Mouse (Mus musculus) hindbrain, embryonic 11.5 days (tissue): ENCODE data around the gene Col4a1. TPM values are rescaled to one million over a fixed set of nuclear protein-coding genes. Genes with fewer than 3 reads are reported as not detected.
A peak's percentile ranks its signal among the peaks of the same experiment; 100 is the strongest.

Experiments
- ATAC-seq: fragments of 200-750 bp; cut with Nextera tagmentation; 2 replicates; pipeline ENCODE4 v1.8.0; 2017; ENCODE audit warnings: mild to moderate bottlenecking, moderate TSS enrichment, moderate library complexity; ENCODE audit not compliant: low FRiP score
- DNase-seq: peaks from one replicate; pipeline ENCODE4 v3.0.0-alpha.2; 2015; ENCODE audit warnings: low spot score
- H3K27ac ChIP-seq: fragments of 300-500 bp; sonication (generic); 2 replicates; pipeline ENCODE4 v1.5.1; 2014; ENCODE audit warnings: mild to moderate bottlenecking, low read depth, low read length
- H3K27me3 ChIP-seq: fragments of 300-500 bp; sonication (generic); 2 replicates; pipeline ENCODE4 v1.6.1; 2014; ENCODE audit warnings: mild to moderate bottlenecking, low read length, moderate library complexity, mixed read lengths; ENCODE audit not compliant: control insufficient read depth, insufficient read depth
- H3K36me3 ChIP-seq: fragments of 300-500 bp; sonication (generic); 2 replicates; pipeline ENCODE4 v1.6.1; 2014; ENCODE audit warnings: mild to moderate bottlenecking, low read length, moderate library complexity, mixed read lengths; ENCODE audit not compliant: control insufficient read depth, insufficient read depth
- H3K4me1 ChIP-seq: fragments of 300-500 bp; sonication (generic); replicated peaks from 2 replicates; pipeline ENCODE4 v1.6.1; 2014; ENCODE audit warnings: low read length, mixed read lengths; ENCODE audit not compliant: control insufficient read depth, insufficient read depth
- H3K4me2 ChIP-seq: fragments of 300-500 bp; sonication (generic); replicated peaks from 2 replicates; pipeline ENCODE4 v1.6.1; 2014; ENCODE audit warnings: mild to moderate bottlenecking, low read depth, low read length
- H3K4me3 ChIP-seq: fragments of 300-500 bp; sonication (generic); 2 replicates; pipeline ENCODE4 v1.5.1; 2014; ENCODE audit warnings: low read depth, low read length
- H3K9ac ChIP-seq: fragments of 300-500 bp; sonication (generic); 2 replicates; pipeline ENCODE4 v1.6.1; 2014; ENCODE audit warnings: low read depth, low read length
- H3K9me3 ChIP-seq: fragments of 300-500 bp; sonication (generic); 2 replicates; pipeline ENCODE4 v1.6.1; 2016; ENCODE audit warnings: low read length; ENCODE audit not compliant: control insufficient read depth
- WGBS: fragments of 180-500 bp; shearing (Covaris S2); extraction: QIAGEN DNeasy Blood & Tissue Kit; methylation state at CpG from one replicate; pipeline ENCODE4 v1.1.7; 2014; 5-methylcytosine and 5-hydroxymethylcytosine counted together
- polyA plus RNA-seq: library from polyadenylated mRNA; unstranded; fragments of >200 nt; fragmentation: Nextera tagmentation; extraction: Ambion mirVana; gene quantifications from 2 replicates; pipeline ENCODE4 v1.2.1, GENCODE M21; 2014

Col4a1 gene
- polyA plus RNA-seq, result 91.8 and 94.2 TPM in 2 replicates

GRCm38 (mm10) chr8:11312349-11313175 lies at the start of gene Col4a1, which contains the start of gene Col4a2:
Col4a1 (minus strand) TSS chr8:11312826.
Col4a2 (plus strand) TSS chr8:11312805.
- peak within 1 kb of the TSS; percentile 54 for H3K27ac ChIP-seq
- peaks cover 7% of the 10 kb centered on the region for H3K4me1 ChIP-seq
- H3K9ac ChIP-seq, result peak within 1 kb of the TSS; percentile 69
- H3K27me3 ChIP-seq, result peaks cover 45% of the 10 kb centered on the region
- no peaks in the 10 kb centered on the region for H3K36me3 ChIP-seq
- ATAC-seq (peak; percentile 48; the same call in 1 of the 2 replicates), DNase-seq (peak; percentile 78)
- under 1% methylated on average over 63 of the region's 87 CpGs for WGBS
- peak within 1 kb of the TSS; percentile 59 for H3K4me3 ChIP-seq
- no peaks in the 10 kb centered on the region for H3K9me3 ChIP-seq
- H3K4me2 ChIP-seq, result peak within 1 kb of the TSS; percentile 91

GRCm38 (mm10) chr8:11361546-11362277 lies 49.1 kb upstream of the Col4a1 start:
- H3K36me3 ChIP-seq, result no peaks in the 10 kb centered on the region
- H3K27me3 ChIP-seq, result no peaks in the 10 kb centered on the region
- ATAC-seq (peak; percentile 43; the same call in 1 of the 2 replicates), DNase-seq (no peak)
- 66% methylated on average over 9 of the region's 9 CpGs for WGBS
- H3K4me2 ChIP-seq, result no peak overlapping the region
- peak overlapping the region; percentile 64 for H3K27ac ChIP-seq
- H3K9me3 ChIP-seq, result no peaks in the 10 kb centered on the region
- H3K4me1 ChIP-seq, result peaks cover 4% of the 10 kb centered on the region
- H3K4me3 ChIP-seq, result no peak overlapping the region
- H3K9ac ChIP-seq, result no peak overlapping the region

- ATAC-seq, result no peak
- peaks cover 4% of the 10 kb centered on the region for H3K4me1 ChIP-seq
- no peak overlapping the region for H3K9ac ChIP-seq
- no peak overlapping the region for H3K4me2 ChIP-seq
- no peak for DNase-seq
- WGBS, result 90% methylated on average over 5 of the region's 5 CpGs
- no peak overlapping the region for H3K4me3 ChIP-seq
- H3K36me3 ChIP-seq, result no peaks in the 10 kb centered on the region
- H3K27me3 ChIP-seq, result no peaks in the 10 kb centered on the region
- no peaks in the 10 kb centered on the region for H3K9me3 ChIP-seq
- no peak overlapping the region for H3K27ac ChIP-seq
These were observed 47.2 kb upstream of the Col4a1 start for GRCm38 (mm10) chr8:11359846-11360245.

DNA sequence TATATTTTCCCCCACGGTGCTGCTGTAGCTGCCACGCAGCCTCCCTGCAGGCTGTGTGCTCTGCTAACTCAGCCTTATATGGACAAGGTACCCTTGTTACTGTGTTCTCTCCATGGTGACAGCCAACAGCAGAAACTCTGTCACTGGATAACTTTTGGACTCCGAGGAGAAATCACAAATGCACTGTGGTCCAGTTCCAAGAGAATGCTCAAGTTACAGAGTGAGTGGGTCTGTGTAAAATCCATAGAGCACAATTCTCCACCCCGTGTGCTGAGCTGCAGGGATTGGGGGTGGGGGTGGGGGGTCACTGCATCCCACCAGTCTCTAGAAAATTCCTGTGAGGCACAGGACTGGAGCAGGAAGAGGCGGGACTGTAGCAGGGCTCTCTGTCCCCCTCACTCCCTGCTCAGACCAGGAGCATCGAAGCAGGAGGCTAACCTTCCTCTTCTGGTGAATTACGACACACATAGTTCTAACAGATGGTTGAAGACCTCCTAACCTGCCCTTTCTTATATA lies 45.4 kb upstream of the Col4a1 start:
- Histone ChIP-seq H3K27me3 (no peaks in the 10 kb centered on the region), H3K4me1 (peaks cover 3% of the 10 kb centered on the region; the same call in 1 of the 2 replicates), H3K36me3 (no peaks in the 10 kb centered on the region), H3K9me3 (no peaks in the 10 kb centered on the region), H3K4me3 (no peak overlapping the region), H3K27ac (no peak overlapping the region), H3K4me2 (no peak overlapping the region), H3K9ac (no peak overlapping the region)
- 49% methylated on average over 7 of the region's 7 CpGs for WGBS
- ATAC-seq (no peak), DNase-seq (no peak)

GRCm38 (mm10) chr8:11356776-11357175 lies 44.1 kb upstream of the Col4a1 start:
- H3K4me3 ChIP-seq, result no peak overlapping the region
- DNase-seq (no peak), ATAC-seq (no peak)
- no peak overlapping the region for H3K4me2 ChIP-seq
- no peaks in the 10 kb centered on the region; the same call in 1 of the 2 replicates for H3K4me1 ChIP-seq
- H3K27ac ChIP-seq, result no peak overlapping the region
- H3K9ac ChIP-seq, result no peak overlapping the region
- H3K36me3 ChIP-seq, result no peaks in the 10 kb centered on the region
- no peaks in the 10 kb centered on the region for H3K9me3 ChIP-seq
- H3K27me3 ChIP-seq, result no peaks in the 10 kb centered on the region
- WGBS, result 89% methylated on average over 8 of the region's 8 CpGs

DNA sequence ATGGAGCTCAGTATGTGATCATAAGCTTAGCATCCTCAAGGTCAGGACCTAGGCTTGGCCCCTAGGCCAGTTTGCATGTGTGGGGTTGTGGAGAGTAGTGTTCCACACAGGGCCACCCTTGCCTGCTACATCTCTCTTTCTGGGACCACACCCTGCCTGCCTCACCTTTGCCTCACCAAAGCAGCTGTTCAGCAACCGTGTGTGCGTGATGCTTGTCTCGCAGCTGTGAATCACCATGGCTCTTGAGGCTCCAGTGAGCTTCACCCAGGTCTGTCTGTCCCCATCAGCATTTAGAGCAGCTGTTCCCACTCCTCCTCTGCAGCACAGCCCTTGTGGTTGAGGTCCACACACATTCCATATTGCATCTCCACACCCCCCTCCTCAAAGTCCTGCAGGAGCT lies 43.3 kb upstream of the Col4a1 start:
- no peaks in the 10 kb centered on the region for H3K27me3 ChIP-seq
- H3K9me3 ChIP-seq, result no peaks in the 10 kb centered on the region
- DNase-seq (no peak), ATAC-seq (no peak)
- H3K27ac ChIP-seq, result no peak overlapping the region
- no peaks in the 10 kb centered on the region for H3K4me1 ChIP-seq
- H3K4me3 ChIP-seq, result no peak overlapping the region
- no peaks in the 10 kb centered on the region for H3K36me3 ChIP-seq
- H3K9ac ChIP-seq, result no peak overlapping the region
- no peak overlapping the region for H3K4me2 ChIP-seq
- WGBS, result 89% methylated on average over 3 of the region's 3 CpGs

GRCm38 (mm10) chr8:11354800-11355451 lies 42.3 kb upstream of the Col4a1 start:
- H3K9me3 ChIP-seq, result no peaks in the 10 kb centered on the region
- H3K4me3 ChIP-seq, result no peak overlapping the region
- no peak overlapping the region for H3K4me2 ChIP-seq
- H3K9ac ChIP-seq, result no peak overlapping the region
- ATAC-seq (no peak), DNase-seq (no peak)
- no peaks in the 10 kb centered on the region for H3K36me3 ChIP-seq
- H3K4me1 ChIP-seq, result no peaks in the 10 kb centered on the region
- no peak overlapping the region for H3K27ac ChIP-seq
- no peaks in the 10 kb centered on the region for H3K27me3 ChIP-seq
- 91% methylated on average over 8 of the region's 8 CpGs for WGBS

DNA sequence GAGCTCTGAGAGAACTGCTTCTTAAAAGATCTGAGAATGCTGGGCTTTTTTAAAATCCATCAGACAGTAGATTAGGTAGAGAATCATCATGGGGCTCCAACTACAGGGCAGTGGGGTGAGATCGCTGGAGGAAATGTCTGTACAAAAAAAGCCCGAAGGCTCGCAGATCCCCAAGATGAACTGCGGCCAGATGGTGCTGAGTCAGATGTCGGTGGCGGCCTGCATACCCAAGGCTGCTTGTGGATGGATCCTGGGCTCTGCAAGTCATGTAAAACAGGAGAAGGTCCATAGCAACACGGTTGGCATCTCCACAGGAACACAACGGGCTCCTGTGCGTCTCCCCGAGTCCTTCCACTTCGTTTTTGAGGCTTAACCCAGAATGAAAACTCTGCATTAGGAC lies 39.9 kb upstream of the Col4a1 start:
- DNase-seq, result no peak
- Histone ChIP-seq H3K4me2 (no peak overlapping the region), H3K27me3 (no peaks in the 10 kb centered on the region), H3K36me3 (no peaks in the 10 kb centered on the region), H3K9me3 (no peaks in the 10 kb centered on the region), H3K4me3 (no peak overlapping the region), H3K4me1 (no peaks in the 10 kb centered on the region), H3K9ac (no peak overlapping the region), H3K27ac (no peak overlapping the region)
- ATAC-seq, result no peak
- WGBS, result 82% methylated on average over 11 of the region's 11 CpGs
